Mouse (Mus musculus) liver, adult 2 months (tissue): Measurements from ENCODE around the gene Scamp1. TPM values are rescaled to one million over a fixed set of nuclear protein-coding genes. Genes with fewer than 3 reads are reported as not detected.
A peak's percentile ranks its signal among the peaks of the same experiment; 100 is the strongest.
"Not testable (repeated sequence)": the region's sequence is repeated elsewhere in the genome, so short reads cannot be mapped to it uniquely, and the experiment has no call there.

ENCODE experiments used
- DNase-seq: peaks from one replicate; pipeline ENCODE4 v3.0.0-alpha.2; 2011; ENCODE audit warnings: low read depth, low spot score; ENCODE audit errors: extremely low read depth
- H3K27ac ChIP-seq: fragments of 200-500 bp; replicated peaks from 2 replicates; pipeline ENCODE4 v1.5.1; 2012; ENCODE audit warnings: low read depth, mild to moderate bottlenecking, control low read depth, inconsistent platforms, low read length; ENCODE audit not compliant: insufficient read depth
- H3K27me3 ChIP-seq: fragments of 200-500 bp; 2 replicates; pipeline ENCODE4 v1.6.1; 2012; ENCODE audit warnings: mild to moderate bottlenecking, moderate library complexity, low read length, inconsistent platforms; ENCODE audit not compliant: control insufficient read depth, insufficient read depth
- H3K36me3 ChIP-seq: fragments of 200-500 bp; 2 replicates; pipeline ENCODE4 v1.6.1; 2012; ENCODE audit warnings: low read length, inconsistent platforms; ENCODE audit not compliant: control insufficient read depth, insufficient read depth
- H3K4me1 ChIP-seq: fragments of 200-500 bp; 2 replicates; pipeline ENCODE4 v1.6.1; 2011; ENCODE audit warnings: low read length; ENCODE audit not compliant: control insufficient read depth, insufficient read depth
- H3K4me3 ChIP-seq: fragments of 200-500 bp; 2 replicates; pipeline ENCODE4 v1.5.1; 2011; ENCODE audit warnings: low read depth, mild to moderate bottlenecking, control low read depth, low read length, moderate library complexity; ENCODE audit not compliant: insufficient read depth
- H3K79me2 ChIP-seq: fragments of 200-500 bp; 2 replicates; pipeline ENCODE4 v1.6.1; 2012; ENCODE audit warnings: inconsistent platforms, mild to moderate bottlenecking, low read length, moderate library complexity; ENCODE audit not compliant: control insufficient read depth, insufficient read depth
- H3K9ac ChIP-seq: fragments of 200-500 bp; 2 replicates; pipeline ENCODE4 v1.6.1; 2012; ENCODE audit warnings: low read depth, mild to moderate bottlenecking, control low read depth, inconsistent platforms, low read length
- CTCF ChIP-seq: fragments of 200-500 bp; IDR thresholded peaks from 2 replicates; pipeline ENCODE4 v1.5.1; 2011; ENCODE audit warnings: low read depth, low read length, control low read depth
- POLR2A ChIP-seq: fragments of 200-500 bp; IDR thresholded peaks from 2 replicates; pipeline ENCODE4 v1.6.1; 2011; ENCODE audit warnings: low read length, control low read depth; ENCODE audit not compliant: insufficient read depth; ENCODE audit errors: extremely low read depth
- WGBS: fragments of 180-500 bp; shearing (Covaris S2); methylation state at CpG from one replicate; pipeline ENCODE4 v1.1.7; 2018; 5-methylcytosine and 5-hydroxymethylcytosine counted together
- polyA plus RNA-seq: library from polyadenylated mRNA; depleted of rRNA; stranded (reverse); fragments of >200 nt; gene quantifications from 2 replicates; pipeline ENCODE4 v1.2.3, GENCODE M21; 2012; rRNA removed
- total RNA-seq: library from RNA; depleted of rRNA; stranded (reverse); fragments of >200 nt; gene quantifications from 2 replicates; pipeline ENCODE4 v1.2.3, GENCODE M21; 2014; rRNA removed

Scamp1 gene
- total RNA-seq (24.3 and 26.7 TPM in 2 replicates), polyA plus RNA-seq (12.9 and 15.8 TPM in 2 replicates)

DNA sequence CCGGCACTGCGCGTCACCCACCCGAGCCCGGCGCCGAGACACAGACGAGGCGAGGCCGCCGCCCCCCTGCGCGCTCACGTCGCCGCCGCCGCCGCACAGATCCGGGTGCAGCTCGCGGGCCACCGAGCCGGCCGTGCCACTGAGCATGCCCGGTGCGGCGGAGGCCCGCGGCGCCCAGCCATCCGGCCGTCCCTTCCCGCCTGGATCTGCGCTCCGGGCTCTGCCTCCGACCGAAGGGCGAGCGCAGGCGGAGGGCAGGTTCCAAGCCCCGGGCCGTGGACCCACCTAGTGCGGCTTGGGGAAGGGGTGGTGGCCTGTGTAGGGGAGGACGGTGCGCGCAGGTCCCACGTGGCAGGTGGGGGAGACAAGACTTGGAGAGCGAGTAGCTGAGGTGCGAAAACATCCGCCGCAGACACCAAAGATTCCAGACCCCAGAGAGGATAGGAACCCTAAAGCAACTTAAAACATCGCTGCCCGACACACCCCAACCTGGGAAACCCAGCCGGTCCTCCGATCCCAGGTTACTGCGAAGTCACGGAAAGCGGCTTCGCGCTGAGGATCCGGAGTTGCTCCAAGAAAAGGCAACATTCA, at the start of gene Scamp1:
Scamp1 (minus strand) TSS at position 577 of the 591 bp plus-strand sequence.
- Histone ChIP-seq H3K4me3 (peak within 1 kb of the TSS; percentile 69), H3K4me1 (peaks cover 9% of the 10 kb centered on the region; the same call in 1 of the 2 replicates), H3K27me3 (no peaks in the 10 kb centered on the region), H3K9ac (peak within 1 kb of the TSS; percentile 96), H3K27ac (peak within 1 kb of the TSS; percentile 82), H3K79me2 (peaks cover 13% of the 10 kb centered on the region), H3K36me3 (no peaks in the 10 kb centered on the region)
- peak; percentile 73 for DNase-seq
- WGBS = under 1% methylated on average over 61 of the region's 62 CpGs
- TF ChIP-seq POLR2A = 0 out of 2 replicates have a peak, but pooled peaks have one; percentile 25
- TF ChIP-seq CTCF = no peak

DNA sequence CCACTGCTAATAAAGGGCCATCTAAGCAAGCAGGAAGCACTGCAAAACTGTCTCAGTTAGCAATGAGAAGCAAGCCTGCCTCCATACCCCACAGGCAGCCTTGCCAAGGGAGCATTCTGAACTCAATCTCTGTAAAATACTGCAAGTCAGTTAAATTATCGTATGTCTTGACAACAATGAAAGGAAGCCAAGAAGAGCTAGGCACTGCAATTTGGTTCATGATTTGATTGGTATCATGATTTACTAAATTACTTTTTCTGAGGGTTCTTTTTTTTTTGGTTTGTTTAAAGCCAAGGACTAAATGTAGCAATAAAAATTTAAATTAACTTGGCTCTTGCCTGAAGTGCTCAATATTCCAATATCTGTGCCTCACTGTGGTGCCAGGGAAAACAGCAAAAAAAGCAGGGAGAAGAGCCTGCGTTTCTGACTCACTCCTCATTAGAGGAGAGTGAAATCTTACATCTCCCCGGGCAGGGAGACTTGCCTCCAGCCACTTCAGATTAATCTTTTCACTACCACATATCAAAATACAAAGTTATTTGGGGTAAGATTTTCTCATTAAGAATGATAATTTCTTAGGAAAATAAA, 44.8 kb upstream of the Scamp1 start:
- Histone ChIP-seq H3K4me3 (no peak overlapping the region), H3K27me3 (no peaks in the 10 kb centered on the region), H3K4me1 (no peaks in the 10 kb centered on the region), H3K9ac (no peak overlapping the region), H3K79me2 (no peaks in the 10 kb centered on the region), H3K36me3 (no peaks in the 10 kb centered on the region), H3K27ac (no peak overlapping the region)
- no peak for DNase-seq
- WGBS = 81% methylated on average over 3 of the region's 3 CpGs
- TF ChIP-seq POLR2A = no peak
- TF ChIP-seq CTCF = no peak

GRCm38 (mm10) chr13:94329005-94329404, 43.3 kb upstream of the Scamp1 start:
- H3K4me1 ChIP-seq, H3K9ac ChIP-seq, H3K27ac ChIP-seq, H3K36me3 ChIP-seq, H3K4me3 ChIP-seq, DNase-seq, H3K27me3 ChIP-seq, H3K79me2 ChIP-seq: not testable (repeated sequence)
- WGBS = 93% methylated on average over 6 of the region's 6 CpGs

DNA sequence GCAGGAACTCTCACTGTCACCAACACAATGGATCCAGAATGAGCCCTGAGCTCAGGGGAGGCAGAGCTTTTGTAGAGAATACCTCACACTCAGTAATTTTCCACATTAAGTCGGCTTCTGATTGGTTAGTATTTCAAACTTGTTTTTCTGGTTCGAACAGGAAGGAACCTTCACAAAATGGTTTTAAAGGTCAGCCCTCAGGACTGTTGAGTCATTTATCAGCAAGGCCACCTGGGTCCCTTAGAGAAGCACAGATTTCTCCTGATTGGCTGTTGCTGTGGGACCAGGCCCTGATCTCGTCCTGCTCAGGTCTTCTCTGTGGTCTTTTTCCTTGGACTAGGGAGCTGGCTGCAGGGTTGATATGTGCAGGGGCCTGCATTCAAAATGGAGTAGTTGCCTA, 42.4 kb upstream of the Scamp1 start:
- H3K4me1 ChIP-seq = no peaks in the 10 kb centered on the region
- no peak overlapping the region for H3K9ac ChIP-seq
- no peaks in the 10 kb centered on the region for H3K36me3 ChIP-seq
- H3K79me2 ChIP-seq = no peaks in the 10 kb centered on the region
- no peak overlapping the region for H3K4me3 ChIP-seq
- H3K27me3 ChIP-seq = no peaks in the 10 kb centered on the region
- TF ChIP-seq CTCF (no peak), POLR2A (no peak)
- WGBS = 79% methylated on average over 3 of the region's 3 CpGs
- DNase-seq = no peak
- H3K27ac ChIP-seq = no peak overlapping the region

- no peak for DNase-seq
- no peaks in the 10 kb centered on the region for H3K27me3 ChIP-seq
- H3K79me2 ChIP-seq = no peaks in the 10 kb centered on the region
- H3K9ac ChIP-seq = no peak overlapping the region
- peaks cover 4% of the 10 kb centered on the region; the same call in 1 of the 2 replicates for H3K4me1 ChIP-seq
- 94% methylated on average over 4 of the region's 4 CpGs for WGBS
- H3K36me3 ChIP-seq = no peaks in the 10 kb centered on the region
- no peak overlapping the region for H3K4me3 ChIP-seq
- H3K27ac ChIP-seq = no peak overlapping the region
- no peak for TF ChIP-seq CTCF
- no peak for TF ChIP-seq POLR2A
Measured at GRCm38 (mm10) chr13:94322475-94322874, 36.8 kb upstream of the Scamp1 start.

GRCm38 (mm10) chr13:94321094-94321792, 35.6 kb upstream of the Scamp1 start:
- peaks cover 4% of the 10 kb centered on the region; the same call in 1 of the 2 replicates for H3K4me1 ChIP-seq
- H3K4me3 ChIP-seq = no peak overlapping the region
- H3K79me2 ChIP-seq = no peaks in the 10 kb centered on the region
- no peaks in the 10 kb centered on the region for H3K36me3 ChIP-seq
- no peaks in the 10 kb centered on the region for H3K27me3 ChIP-seq
- no peak for DNase-seq
- no peak overlapping the region for H3K27ac ChIP-seq
- 89% methylated on average over 1 of the region's 1 CpGs for WGBS
- no peak overlapping the region for H3K9ac ChIP-seq
- no peak for TF ChIP-seq CTCF
- no peak for TF ChIP-seq POLR2A
